Mouse (Mus musculus) thymus, postnatal 36 days (tissue): ENCODE measurements around the gene Lamc2.
"Not testable (repeated sequence)": the region's sequence is repeated elsewhere in the genome, so short reads cannot be mapped to it uniquely, and the experiment has no call there.

Experiments used
- DNase-seq, 2 experiments: peaks; one replicate each; pipeline ENCODE4 v3.0.0; 2022; ENCODE audit warnings: mixed read lengths in 2 of 2

Lamc2 gene

DNA sequence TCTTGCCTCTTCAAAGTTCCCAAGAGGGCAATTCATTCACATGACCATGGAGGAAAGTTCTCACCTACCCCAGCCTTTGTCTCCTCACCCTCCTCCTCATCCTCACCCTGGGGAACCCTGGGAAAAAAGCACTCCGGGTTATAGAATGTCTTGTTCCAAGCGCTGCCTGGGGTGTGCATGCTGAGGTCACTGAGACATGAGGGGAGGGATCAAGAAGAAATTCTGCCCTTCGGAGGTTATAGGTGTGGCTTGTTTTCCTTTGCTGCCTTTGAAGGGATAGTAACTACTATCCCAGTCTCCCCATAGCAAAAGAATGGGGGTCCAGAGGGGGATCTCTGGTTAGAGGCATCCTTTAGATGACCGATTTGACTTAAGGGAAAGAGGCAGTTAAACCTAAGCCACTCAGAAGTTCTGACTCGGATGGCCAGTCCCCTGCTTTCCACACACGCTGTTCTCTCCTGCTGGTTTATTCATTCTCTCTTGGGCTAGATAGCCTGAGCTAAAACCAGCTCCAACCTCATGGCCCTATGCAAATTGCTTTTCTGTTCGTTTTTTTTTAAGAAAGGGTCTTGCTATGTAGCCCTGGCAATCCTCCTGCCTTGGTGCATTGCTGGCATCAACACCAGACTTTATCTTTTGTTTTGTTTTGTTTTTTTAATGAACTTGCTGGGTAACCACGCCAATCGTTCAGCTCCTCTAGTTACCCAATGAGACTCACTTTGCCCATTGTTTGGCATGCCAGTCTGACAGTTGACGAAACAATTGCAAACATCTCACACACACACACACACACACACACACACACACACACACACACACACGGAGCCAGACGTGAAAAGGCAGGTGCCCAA, 91.8 kb downstream of the Lamc2 start:
- no peak for DNase-seq

DNA sequence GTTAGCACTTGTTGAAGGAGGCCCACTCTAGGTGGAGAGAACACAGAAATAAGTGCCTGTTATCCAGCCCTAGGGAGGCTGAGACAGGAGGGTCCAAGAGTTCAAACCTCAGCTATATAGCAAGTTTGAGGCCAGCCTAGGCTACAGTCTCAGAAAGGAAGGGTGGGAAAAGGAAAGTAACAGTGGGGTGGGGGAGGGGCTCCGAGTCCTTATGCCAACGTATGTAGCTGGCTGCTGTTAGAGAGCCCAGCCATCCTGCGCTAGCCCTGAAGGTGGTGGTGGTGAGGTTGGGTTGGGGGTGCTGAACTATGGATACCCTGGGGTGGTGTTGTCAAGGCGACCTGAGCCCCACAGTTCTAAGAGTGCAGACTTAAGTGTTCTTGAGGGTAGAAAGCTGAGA, 92.7 kb downstream of the Lamc2 start:
- DNase-seq = no peak

DNA sequence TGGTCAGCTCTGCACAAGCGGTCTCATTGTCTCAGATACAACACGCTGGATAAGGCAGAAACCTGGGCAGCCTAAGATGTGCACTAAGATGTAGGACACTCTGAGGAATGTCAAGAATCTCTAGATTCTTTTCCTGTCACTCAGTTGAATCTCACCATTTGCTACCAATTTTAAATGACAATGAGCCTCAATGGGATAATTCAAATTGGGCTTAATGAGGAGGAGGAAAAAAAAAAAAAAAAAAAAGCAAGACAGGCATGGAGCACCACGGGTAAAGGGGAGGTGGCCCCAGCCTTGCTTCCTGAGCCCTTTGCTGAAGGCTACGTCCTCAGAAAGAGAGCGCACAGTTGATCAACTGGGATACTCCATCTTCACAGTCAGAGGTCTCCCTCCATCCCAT, 93.1 kb downstream of the Lamc2 start:
- DNase-seq = no peak

GRCm38 (mm10) chr1:153092237-153092975, 93.8 kb downstream of the Lamc2 start:
- DNase-seq = peak; percentile 41 to 46

DNA sequence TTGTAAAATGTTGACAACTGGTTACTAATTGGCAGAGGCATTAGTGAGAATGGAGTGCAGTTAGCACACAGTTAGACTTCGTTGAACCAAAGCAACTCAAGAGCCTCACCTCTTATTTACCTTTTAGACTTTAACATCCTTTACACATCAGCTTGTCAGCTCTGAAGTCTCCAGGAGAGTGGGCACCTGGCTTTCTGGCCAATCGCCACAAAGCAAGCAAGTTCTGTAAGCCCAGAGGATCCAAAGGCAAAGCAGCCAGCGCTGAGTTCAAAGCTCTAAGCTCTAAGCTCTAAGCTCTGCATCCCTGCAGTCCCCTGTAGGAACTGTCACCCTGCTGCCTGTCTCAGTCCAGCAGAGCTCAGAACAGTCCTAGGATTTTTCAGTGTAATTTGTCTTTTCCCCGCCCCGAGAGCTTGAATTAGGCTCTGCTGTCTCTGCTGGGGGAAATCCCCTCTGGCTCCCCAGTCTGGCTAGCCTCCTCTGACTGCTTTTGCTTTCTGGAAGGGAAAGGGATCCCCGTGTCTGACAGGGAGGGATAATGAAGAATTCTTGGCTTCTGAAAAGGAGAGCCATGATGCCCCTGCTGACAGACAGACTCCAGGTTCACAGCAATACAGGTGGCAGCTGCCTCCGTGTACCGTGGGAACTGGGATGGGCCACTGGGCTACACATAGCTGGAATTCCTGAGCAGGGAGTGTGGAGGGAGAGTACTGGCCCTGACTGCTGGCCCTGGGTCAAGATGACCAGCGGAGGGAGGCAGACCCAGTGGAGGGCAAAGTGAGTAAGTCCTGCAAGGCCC, 94.6 kb downstream of the Lamc2 start:
- DNase-seq = no peak

- DNase-seq = no peak
Measured at GRCm38 (mm10) chr1:153090807-153091206, 95.4 kb downstream of the Lamc2 start.

GRCm38 (mm10) chr1:153090081-153090480, 96.2 kb downstream of the Lamc2 start:
- peak in 1 of 2 experiments; percentile 14 for DNase-seq

- no peak for DNase-seq
Measured at GRCm38 (mm10) chr1:153087771-153088170, 98.5 kb downstream of the Lamc2 start.

DNA sequence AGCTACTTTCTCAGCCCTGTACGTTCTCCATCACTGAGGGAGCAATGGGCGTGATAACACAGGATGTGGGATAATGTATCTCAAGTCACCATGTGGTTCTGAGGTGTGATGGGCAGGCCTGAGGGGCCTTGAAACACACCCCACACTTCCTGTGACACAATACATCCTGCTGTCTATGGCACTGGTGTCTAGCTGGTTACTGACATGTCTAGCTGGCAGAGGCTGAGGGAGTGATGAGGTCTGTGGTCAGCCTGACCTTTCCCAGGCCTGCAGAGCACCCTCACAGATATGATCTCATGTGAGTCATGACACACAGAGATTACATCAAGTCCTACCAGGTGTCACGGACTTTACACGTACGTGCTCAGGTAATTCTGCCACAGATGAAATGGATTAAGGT, 101.0 kb downstream of the Lamc2 start:
- DNase-seq = no peak

GRCm38 (mm10) chr1:153084191-153084590, 102.1 kb downstream of the Lamc2 start:
- no peak for DNase-seq

GRCm38 (mm10) chr1:153083233-153083632, 103.0 kb downstream of the Lamc2 start:
- DNase-seq = not testable (repeated sequence)

GRCm38 (mm10) chr1:153075955-153076354, 110.3 kb downstream of the Lamc2 start:
- DNase-seq = no peak

GRCm38 (mm10) chr1:153075087-153075736, 111.0 kb downstream of the Lamc2 start:
- no peak for DNase-seq

GRCm38 (mm10) chr1:153073441-153073840, 112.8 kb downstream of the Lamc2 start:
- DNase-seq = no peak
